Mouse (Mus musculus): Measurements from ENCODE around the gene Dpy19l1. TPM values are rescaled to one million over a fixed set of nuclear protein-coding genes. Genes with fewer than 3 reads are reported as not detected.

The Dpy19l1 gene
- polyA plus RNA-seq, 1 experiment from 2014 or later: 23.4 TPM

DNA sequence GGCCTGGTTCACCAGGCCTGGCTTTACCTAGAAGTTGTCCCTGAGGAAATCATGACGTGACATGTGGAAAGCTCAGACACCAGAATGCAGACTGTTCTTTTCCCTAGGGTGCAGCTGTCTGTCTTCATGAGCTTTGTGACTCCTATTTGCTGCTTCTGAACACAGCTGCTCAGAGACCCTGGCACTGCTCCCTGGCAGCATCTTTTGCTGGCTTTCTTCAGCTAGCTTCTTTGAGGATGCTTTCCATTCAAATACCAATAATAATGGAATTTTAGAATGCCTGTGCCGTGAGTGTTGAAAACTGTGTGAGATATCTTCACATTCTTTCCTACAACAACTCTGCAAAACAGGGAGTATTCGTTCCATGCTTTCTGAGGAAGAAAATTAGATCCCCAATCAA lies 108.8 kb downstream of the Dpy19l1 start:
- Histone ChIP-seq H3K27me3 (ENCODE audit: control insufficient read depth, insufficient read depth, low read length) (no peaks in the 10 kb centered on the region), H3K4me2 (ENCODE audit: low read depth, low read length) (no peak overlapping the region), H3K9me3 (replicated peaks; ENCODE audit: control insufficient read depth, low read length) (no peaks in the 10 kb centered on the region), H3K27ac (replicated peaks; ENCODE audit: low read depth, low read length) (no peak overlapping the region), H3K9ac (replicated peaks; ENCODE audit: low read length) (no peak overlapping the region), H3K36me3 (replicated peaks; ENCODE audit: control insufficient read depth, insufficient read depth, low read depth, low read length) (no peaks in the 10 kb centered on the region), H3K4me1 (ENCODE audit: control insufficient read depth, insufficient read depth, low read length) (no peaks in the 10 kb centered on the region), H3K4me3 (ENCODE audit: low read depth, low read length) (no peak overlapping the region)
- no peak for ATAC-seq (replicated peaks; ENCODE audit: insufficient number of reproducible peaks, low FRiP score, low TSS enrichment, low read depth)
- 70% methylated on average over 3 of the region's 3 CpGs for whole genome bisulfite sequencing
- no peak for DNase-seq (ENCODE audit: low spot score)

DNA sequence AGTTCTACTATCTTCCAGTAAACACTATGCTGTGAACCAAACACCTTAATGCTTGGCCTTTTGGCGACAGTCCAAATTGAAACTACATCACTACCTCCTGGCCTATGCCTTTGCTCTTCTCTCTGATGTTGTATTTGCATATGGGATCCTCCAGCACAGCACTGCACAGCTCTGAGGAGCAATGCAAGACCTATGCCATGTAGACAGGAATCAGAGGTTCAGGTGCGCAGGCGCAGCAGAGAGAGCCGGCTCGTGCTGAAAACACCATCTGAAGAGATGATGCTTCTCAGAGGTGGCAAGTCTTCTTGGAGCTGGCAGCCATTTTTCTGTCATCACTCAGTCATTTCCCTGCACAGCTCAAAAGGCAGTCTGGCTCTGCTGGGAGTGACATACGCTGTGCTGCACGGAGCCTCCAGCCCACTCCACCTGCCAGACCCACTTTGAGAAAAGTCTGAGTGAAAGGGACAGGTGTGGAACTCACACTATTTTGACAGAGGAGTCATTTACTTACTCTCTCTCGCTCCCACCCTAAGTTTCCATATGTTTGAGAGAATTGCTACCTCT lies 112.1 kb downstream of the Dpy19l1 start:
- H3K9ac ChIP-seq (replicated peaks; ENCODE audit: low read length): no peak overlapping the region
- H3K36me3 ChIP-seq (replicated peaks; ENCODE audit: control insufficient read depth, insufficient read depth, low read depth, low read length): no peaks in the 10 kb centered on the region
- no peak overlapping the region for H3K27ac ChIP-seq (replicated peaks; ENCODE audit: low read depth, low read length)
- 86% methylated on average over 8 of the region's 8 CpGs for WGBS
- H3K4me1 ChIP-seq (ENCODE audit: control insufficient read depth, insufficient read depth, low read length): no peaks in the 10 kb centered on the region
- DNase-seq (ENCODE audit: low spot score) (no peak), ATAC-seq (replicated peaks; ENCODE audit: insufficient number of reproducible peaks, low FRiP score, low TSS enrichment, low read depth) (no peak)
- H3K4me3 ChIP-seq (ENCODE audit: low read depth, low read length): no peak overlapping the region
- H3K4me2 ChIP-seq (ENCODE audit: low read depth, low read length): no peak overlapping the region
- no peaks in the 10 kb centered on the region for H3K9me3 ChIP-seq (replicated peaks; ENCODE audit: control insufficient read depth, low read length)
- no peaks in the 10 kb centered on the region for H3K27me3 ChIP-seq (ENCODE audit: control insufficient read depth, insufficient read depth, low read length)

DNA sequence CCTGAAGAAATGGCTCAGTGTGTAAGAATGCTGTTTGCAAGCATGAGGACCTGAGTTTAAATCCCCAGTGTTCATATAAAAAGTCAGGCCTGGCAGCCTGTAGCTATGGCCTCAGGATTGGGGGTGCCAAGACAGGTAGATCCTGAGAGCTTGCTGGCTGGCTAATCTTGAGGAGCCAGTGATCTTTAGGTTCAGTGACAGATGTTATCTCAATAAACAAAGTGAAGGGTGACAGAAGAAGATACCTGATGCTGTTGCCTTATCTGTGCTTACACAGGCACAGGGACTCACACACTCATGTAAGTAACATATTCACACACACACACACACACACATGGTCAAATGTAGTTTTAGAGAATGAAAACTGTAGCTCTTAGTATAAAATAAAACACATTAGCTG lies 115.7 kb downstream of the Dpy19l1 start:
- DNase-seq (ENCODE audit: low spot score) (no peak), ATAC-seq (replicated peaks; ENCODE audit: insufficient number of reproducible peaks, low FRiP score, low TSS enrichment, low read depth) (no peak)
- H3K27me3 ChIP-seq (ENCODE audit: control insufficient read depth, insufficient read depth, low read length): no peaks in the 10 kb centered on the region
- no peaks in the 10 kb centered on the region for H3K36me3 ChIP-seq (replicated peaks; ENCODE audit: control insufficient read depth, insufficient read depth, low read depth, low read length)
- H3K4me2 ChIP-seq (ENCODE audit: low read depth, low read length): no peak overlapping the region
- no peak overlapping the region for H3K27ac ChIP-seq (replicated peaks; ENCODE audit: low read depth, low read length)
- H3K9ac ChIP-seq (replicated peaks; ENCODE audit: low read length): no peak overlapping the region
- no peaks in the 10 kb centered on the region for H3K4me1 ChIP-seq (ENCODE audit: control insufficient read depth, insufficient read depth, low read length)
- no peaks in the 10 kb centered on the region for H3K9me3 ChIP-seq (replicated peaks; ENCODE audit: control insufficient read depth, low read length)
- no peak overlapping the region for H3K4me3 ChIP-seq (ENCODE audit: low read depth, low read length)

DNA sequence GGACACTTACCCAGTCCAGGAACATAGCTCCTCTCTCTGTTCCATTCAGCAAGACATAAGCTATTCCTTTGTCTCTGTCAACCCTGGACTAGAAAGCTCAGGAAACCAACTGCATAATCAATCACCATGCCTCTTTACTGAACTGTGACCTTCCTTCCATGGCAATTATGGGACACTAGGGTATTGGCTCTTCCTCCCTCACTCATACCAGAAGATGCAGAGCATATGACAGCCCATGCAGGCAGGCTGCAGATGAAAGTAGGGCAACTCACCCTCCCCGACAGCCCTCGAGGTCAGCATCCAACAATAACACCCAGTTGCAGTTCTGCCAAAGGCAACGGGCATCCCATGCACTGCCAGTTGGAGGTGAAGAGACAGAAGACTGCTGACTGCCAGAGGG lies 123.6 kb downstream of the Dpy19l1 start:
- H3K9ac ChIP-seq (replicated peaks; ENCODE audit: low read length): no peak overlapping the region
- no peak overlapping the region for H3K27ac ChIP-seq (replicated peaks; ENCODE audit: low read depth, low read length)
- no peak overlapping the region for H3K4me2 ChIP-seq (ENCODE audit: low read depth, low read length)
- 22% methylated on average over 3 of the region's 3 CpGs for WGBS
- ATAC-seq (replicated peaks; ENCODE audit: insufficient number of reproducible peaks, low FRiP score, low TSS enrichment, low read depth) (no peak), DNase-seq (ENCODE audit: low spot score) (no peak)
- H3K9me3 ChIP-seq (replicated peaks; ENCODE audit: control insufficient read depth, low read length): no peaks in the 10 kb centered on the region
- no peaks in the 10 kb centered on the region for H3K36me3 ChIP-seq (replicated peaks; ENCODE audit: control insufficient read depth, insufficient read depth, low read depth, low read length)
- no peak overlapping the region for H3K4me3 ChIP-seq (ENCODE audit: low read depth, low read length)
- no peaks in the 10 kb centered on the region for H3K4me1 ChIP-seq (ENCODE audit: control insufficient read depth, insufficient read depth, low read length)
- H3K27me3 ChIP-seq (ENCODE audit: control insufficient read depth, insufficient read depth, low read length): no peaks in the 10 kb centered on the region

DNA sequence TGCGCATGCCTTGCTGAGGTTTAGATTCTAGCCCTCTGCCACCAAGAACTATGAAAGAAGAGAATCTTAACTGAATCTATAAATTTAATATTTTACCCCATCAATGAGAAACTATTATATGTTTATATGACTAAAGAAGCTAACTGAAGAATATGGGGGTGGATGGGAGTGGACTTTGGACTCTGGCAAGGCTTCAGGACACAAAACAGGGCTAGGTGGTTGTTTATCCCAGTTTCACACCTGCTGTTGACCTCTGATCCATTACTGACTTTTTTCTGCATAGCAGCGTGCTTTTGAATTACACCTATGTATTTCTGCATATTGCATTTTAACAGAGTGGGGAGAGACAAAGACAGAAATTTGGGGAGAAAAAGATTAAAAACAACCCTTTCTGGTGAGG lies 124.1 kb downstream of the Dpy19l1 start:
- H3K9ac ChIP-seq (replicated peaks; ENCODE audit: low read length): no peak overlapping the region
- no peaks in the 10 kb centered on the region for H3K9me3 ChIP-seq (replicated peaks; ENCODE audit: control insufficient read depth, low read length)
- no peaks in the 10 kb centered on the region for H3K4me1 ChIP-seq (ENCODE audit: control insufficient read depth, insufficient read depth, low read length)
- H3K27me3 ChIP-seq (ENCODE audit: control insufficient read depth, insufficient read depth, low read length): no peaks in the 10 kb centered on the region
- WGBS: 85% methylated on average over 2 of the region's 2 CpGs
- no peaks in the 10 kb centered on the region for H3K36me3 ChIP-seq (replicated peaks; ENCODE audit: control insufficient read depth, insufficient read depth, low read depth, low read length)
- H3K27ac ChIP-seq (replicated peaks; ENCODE audit: low read depth, low read length): no peak overlapping the region
- H3K4me2 ChIP-seq (ENCODE audit: low read depth, low read length): no peak overlapping the region
- no peak for DNase-seq (ENCODE audit: low spot score)
- no peak for ATAC-seq (replicated peaks; ENCODE audit: insufficient number of reproducible peaks, low FRiP score, low TSS enrichment, low read depth)
- no peak overlapping the region for H3K4me3 ChIP-seq (ENCODE audit: low read depth, low read length)

Other genes with a start within 250 kb of the Dpy19l1 start
- not detected in 2 replicates for gene Cypt4, start 122.1 kb upstream of the Dpy19l1 start, polyA plus RNA-seq (2014; fragmentation: Nextera tagmentation; extraction: Ambion mirVana)
- 0.17 TPM in 2 replicates for gene Dpy19l2, start 193.2 kb upstream of the Dpy19l1 start, polyA plus RNA-seq (2014; fragmentation: Nextera tagmentation; extraction: Ambion mirVana)